17 mouse cellular contexts compared by ENCODE assay signal in genomic region chr5:99278364-99278763, GRCm38 (mm10).
DNase-seq lines count a peak whose midpoint lies in the region; ATAC-seq and TF ChIP-seq lines count a peak whose summit lies in the region.
"Had no signal": no experiment of that assay in that cellular context is flagged by ENCODE, and none has a peak within 500 bp of the region (broad histone marks: within the 10 kb centered on the region; RNA-seq: fewer than 3 reads in every experiment).

No protein-coding gene starts in this region.

- no peaks in the 10 kb centered on the region; the same call in 1 of the 2 replicates for H3K4me1 ChIP-seq in intestine, postnatal 0 days (replicated peaks; ENCODE audit: control insufficient read depth, insufficient read depth, low read length)
- peaks cover 13% of the 10 kb centered on the region for H3K4me1 ChIP-seq in midbrain, embryonic 15.5 days

- no peaks in the 10 kb centered on the region for H3K27me3 ChIP-seq in intestine, postnatal 0 days (replicated peaks; ENCODE audit: control insufficient read depth, insufficient read depth, low read length)
- H3K27me3 ChIP-seq in midbrain, embryonic 15.5 days (replicated peaks): no peaks in the 10 kb centered on the region
- H3K27me3 ChIP-seq: embryonic facial prominence, embryonic 12.5 days; hindbrain, embryonic 13.5 days had no signal

- no peaks in the 10 kb centered on the region for H3K9me3 ChIP-seq in intestine, postnatal 0 days (ENCODE audit: control insufficient read depth)
- H3K9me3 ChIP-seq in midbrain, embryonic 15.5 days: no peaks in the 10 kb centered on the region
- H3K9me3 ChIP-seq: embryonic facial prominence, embryonic 12.5 days; forebrain, embryonic 12.5 days; heart, embryonic 10.5 days; hindbrain, embryonic 13.5 days had no signal

- no peaks in the 10 kb centered on the region for H3K36me3 ChIP-seq in intestine, postnatal 0 days (ENCODE audit: control insufficient read depth, insufficient read depth)
- no peaks in the 10 kb centered on the region for H3K36me3 ChIP-seq in midbrain, embryonic 15.5 days (replicated peaks)
- H3K36me3 ChIP-seq: embryonic facial prominence, embryonic 12.5 days; forebrain, embryonic 12.5 days; heart, embryonic 10.5 days; hindbrain, embryonic 13.5 days had no signal

- H3K27ac ChIP-seq in intestine, postnatal 0 days (ENCODE audit: low read depth, low read length): no peak overlapping the region
- H3K27ac ChIP-seq in midbrain, embryonic 15.5 days: no peak overlapping the region
- H3K27ac ChIP-seq: embryonic facial prominence, embryonic 12.5 days; heart, embryonic 10.5 days; hindbrain, embryonic 13.5 days; hindbrain, postnatal 0 days had no signal

- H3K4me3 ChIP-seq in intestine, postnatal 0 days (ENCODE audit: low read depth, low read length): no peak overlapping the region
- no peak overlapping the region for H3K4me3 ChIP-seq in midbrain, embryonic 15.5 days
- H3K4me3 ChIP-seq: embryonic facial prominence, embryonic 12.5 days; forebrain, embryonic 12.5 days; heart, embryonic 10.5 days; hindbrain, embryonic 13.5 days had no signal

- no peak for TF ChIP-seq CTCF in intestine, postnatal 0 days (IDR thresholded peaks at IDR 0.05; ENCODE audit: low read depth)

- peak overlapping the region; percentile 24; the same call in 1 of the 2 replicates for H3K4me2 ChIP-seq in intestine, postnatal 0 days (replicated peaks; ENCODE audit: low read depth)
- no peak overlapping the region for H3K4me2 ChIP-seq in midbrain, embryonic 15.5 days
- H3K4me2 ChIP-seq: embryonic facial prominence, embryonic 12.5 days; forebrain, embryonic 12.5 days; hindbrain, embryonic 13.5 days had no signal

- H3K9ac ChIP-seq in intestine, postnatal 0 days (ENCODE audit: low read depth, low read length): no peak overlapping the region
- no peak overlapping the region for H3K9ac ChIP-seq in midbrain, embryonic 15.5 days
- H3K9ac ChIP-seq: embryonic facial prominence, embryonic 12.5 days; forebrain, embryonic 12.5 days; hindbrain, embryonic 13.5 days had no signal

- peak; percentile 78 for ATAC-seq in granulocyte monocyte progenitor cell, adult 5-6 weeks (replicated peaks; ENCODE audit: poor library complexity, severe bottlenecking)
- no peak for ATAC-seq in intestine, postnatal 0 days
- ATAC-seq in neutrophil, adult 5-6 weeks (ENCODE audit: extremely low read depth, insufficient number of reproducible peaks, low FRiP score, poor library complexity, severe bottlenecking): 0 out of 2 replicates have a peak, but pooled peaks have one; percentile 39
- no peak for ATAC-seq in midbrain, embryonic 15.5 days (replicated peaks)

- peak; percentile 15 to 19 for DNase-seq in B cell, adult 2 months
- no peak for DNase-seq in thymus, postnatal 4 days
- no peak for DNase-seq in cerebellum, adult 8-10 months
- DNase-seq: adrenal gland, adult 2 months; cerebellum, adult 2 months; gastrocnemius, postnatal 36 days; heart, adult 18-20 months; heart, postnatal 10 days had no signal

- WGBS in intestine, postnatal 0 days: 74% methylated on average over 8 of the region's 8 CpGs
- WGBS in midbrain, embryonic 15.5 days: 93% methylated on average over 8 of the region's 8 CpGs

Comparison
In these comparisons a context has a peak if more than half of its experiments do, and no peak if none do; other contexts are left out.
1. DNase-seq: peak in B cell, adult 2 months (2 of 2); none in thymus, postnatal 4 days (single experiment) and cerebellum, adult 8-10 months (single experiment).
2. ATAC-seq: peak in granulocyte monocyte progenitor cell, adult 5-6 weeks (single experiment) and neutrophil, adult 5-6 weeks (single experiment); none in intestine, postnatal 0 days (single experiment) and midbrain, embryonic 15.5 days (single experiment).